8 mouse cellular contexts compared by ENCODE assay signal in the genomic region with DNA sequence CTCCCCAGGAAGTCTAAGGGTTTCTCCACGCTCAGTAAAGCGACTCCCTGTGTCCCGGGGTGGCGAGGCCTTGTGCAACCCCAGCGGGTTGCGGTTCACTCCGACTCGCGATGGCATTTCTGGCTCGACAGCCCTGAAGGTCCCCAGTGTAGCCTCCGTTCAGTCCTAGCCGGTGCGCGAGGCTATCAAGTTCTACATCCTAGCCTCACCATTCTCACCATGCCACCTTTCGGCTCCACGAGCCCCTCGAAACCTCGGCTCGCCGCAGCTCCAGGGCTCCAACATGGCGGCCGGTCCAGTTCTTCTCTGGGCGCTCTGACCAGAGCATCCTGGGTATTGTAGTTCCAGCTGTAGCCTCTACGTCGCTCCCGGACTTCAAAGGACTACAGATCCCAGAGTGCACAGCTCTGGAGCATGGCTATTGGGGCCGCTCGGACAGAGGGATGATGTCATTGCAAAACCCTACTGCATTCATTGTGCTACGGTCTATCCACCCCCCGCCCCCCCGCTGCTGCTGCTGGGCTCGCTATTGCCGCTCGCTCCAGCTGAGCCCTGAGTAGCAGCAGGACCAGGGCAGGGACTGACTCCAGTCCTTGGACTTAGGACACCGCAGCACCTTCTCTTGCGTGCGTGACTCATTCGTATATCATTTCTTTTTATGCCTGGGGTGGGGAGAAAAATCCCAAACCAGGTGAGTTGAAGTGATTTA. TPM values are rescaled to one million over a fixed set of nuclear protein-coding genes. Genes with fewer than 3 reads are reported as not detected.
DNase-seq lines count a peak whose midpoint lies in the region; ATAC-seq and TF ChIP-seq lines count a peak whose summit lies in the region.

Gene Rab30, plus strand, starts transcription at position 452 of the 709 bp plus-strand sequence.

- peak; percentile 99 for ATAC-seq in activated CD4-positive, CD25-positive, alpha-beta regulatory T cell, adult 4 months

- peaks cover 3% of the 10 kb centered on the region for H3K4me1 ChIP-seq in cortical plate, adult 2 months (ENCODE audit: control insufficient read depth, insufficient read depth, low read length)
- H3K4me1 ChIP-seq in megakaryocyte, embryonic 14.5 days, result peaks cover 52% of the 10 kb centered on the region

- peak within 1 kb of the TSS; percentile 83 for H3K4me3 ChIP-seq in cortical plate, adult 2 months (ENCODE audit: insufficient read depth, low read length)
- peak within 1 kb of the TSS; percentile 100 for H3K4me3 ChIP-seq in megakaryocyte, embryonic 14.5 days (replicated peaks)

- H3K27ac ChIP-seq in cortical plate, adult 2 months (ENCODE audit: insufficient read depth, low read length), result peak within 1 kb of the TSS; percentile 82

- no peak for TF ChIP-seq CTCF in cortical plate, adult 2 months (IDR thresholded peaks at IDR 0.05; ENCODE audit: extremely low read depth, insufficient read depth, low read length)

- DNase-seq in gastrocnemius, adult 8-10 months (ENCODE audit: low spot score in 2 of 2), result peak; percentile 90 to 91
- DNase-seq in hindlimb bud, embryonic 11.5 days (ENCODE audit: extremely low spot score, low read depth, low spot score), result peak; percentile 96
- DNase-seq in left cerebral cortex, adult 8-10 months (ENCODE audit: low spot score in 2 of 2), result peak; percentile 75 to 98
- DNase-seq in right cerebral cortex, postnatal 10 days (ENCODE audit: low spot score in 2 of 2), result peak; percentile 96 to 99
- peak; percentile 66 for DNase-seq in urinary bladder, postnatal 25 days (ENCODE audit: low spot score)

- H3K27me3 ChIP-seq in megakaryocyte, embryonic 14.5 days (replicated peaks), result peaks cover 15% of the 10 kb centered on the region

- peaks cover 30% of the 10 kb centered on the region for H3K36me3 ChIP-seq in megakaryocyte, embryonic 14.5 days (replicated peaks; ENCODE audit: low read length)

- no peaks in the 10 kb centered on the region for H3K9me3 ChIP-seq in megakaryocyte, embryonic 14.5 days

- TF ChIP-seq POLR2A in cortical plate, adult 2 months (IDR thresholded peaks at IDR 0.05; ENCODE audit: extremely low read depth, insufficient read depth, low read length), result peak; percentile 90

RNA-seq across cellular contexts. Expression of gene Rab30, which starts in this region (rescaled TPM):
- under 1 TPM in 1 of 2 experiments, not detected in 1; 0.65 TPM for polyA plus RNA-seq in activated CD4-positive, CD25-positive, alpha-beta regulatory T cell, adult 4 months (2017; shearing (Covaris generic))
- 15.3 and 15.4 TPM in 2 replicates for polyA plus RNA-seq in cortical plate, adult 2 months (2012; rRNA removed)
- 10 to 100 TPM in 1 of 4 experiments, 1 to 10 TPM in 3; 2.9 to 12.1 (median 5.6) TPM for total RNA-seq in gastrocnemius, adult 8-10 months (2022)
- total RNA-seq in left cerebral cortex, adult 8-10 months (2022), result 10 to 100 TPM; 42.1 to 51.0 (median 47.8) TPM
- not detected in 2 replicates for polyA plus RNA-seq in megakaryocyte, embryonic 14.5 days (2012; ENCODE audit: insufficient read depth, low replicate concordance)

Comparison
In these comparisons a context has a peak if more than half of its experiments do, and no peak if none do; other contexts are left out.
1. Peak in every context shown above with its lines: DNase-seq, ATAC-seq, H3K4me3 ChIP-seq and H3K27ac ChIP-seq.
2. Peak in ATAC-seq in activated CD4-positive, CD25-positive, alpha-beta regulatory T cell, adult 4 months; RNA of the gene not detected or under 1 TPM.